Mouse (Mus musculus) heart, adult 2 months (tissue): ENCODE data around the gene Intu. TPM values are rescaled to one million over a fixed set of nuclear protein-coding genes. Genes with fewer than 3 reads are reported as not detected.

Source experiments
- DNase-seq, 2 experiments: peaks; one replicate each; pipeline ENCODE4 v3.0.0; 2021
- H3K27ac ChIP-seq: fragments of 200-600 bp; 2 replicates; pipeline ENCODE4 v1.8.1; 2022
- H3K27me3 ChIP-seq: fragments of 200-500 bp; 2 replicates; pipeline ENCODE4 v1.6.1; 2012; ENCODE audit warnings: mild to moderate bottlenecking, low read length, inconsistent platforms, mixed read lengths; ENCODE audit not compliant: control insufficient read depth, insufficient read depth
- H3K36me3 ChIP-seq: fragments of 200-500 bp; 2 replicates; pipeline ENCODE4 v1.6.1; 2012; ENCODE audit warnings: low read length, inconsistent platforms; ENCODE audit not compliant: control insufficient read depth, insufficient read depth
- H3K4me1 ChIP-seq: fragments of 200-500 bp; 2 replicates; pipeline ENCODE4 v1.6.1; 2011; ENCODE audit warnings: low read length; ENCODE audit not compliant: control insufficient read depth, insufficient read depth
- H3K4me3 ChIP-seq: fragments of 200-600 bp; 2 replicates; pipeline ENCODE4 v1.8.1; 2022
- H3K79me2 ChIP-seq: fragments of 200-500 bp; replicated peaks from 2 replicates; pipeline ENCODE4 v1.6.1; 2012; ENCODE audit warnings: mild to moderate bottlenecking, inconsistent platforms, low read length, moderate library complexity, mixed read lengths; ENCODE audit not compliant: control insufficient read depth, insufficient read depth
- H3K9ac ChIP-seq: fragments of 200-500 bp; 2 replicates; pipeline ENCODE4 v1.6.1; 2012; ENCODE audit warnings: low read depth, mild to moderate bottlenecking, control low read depth, inconsistent platforms, low read length, mixed read lengths
- CTCF ChIP-seq: fragments of 200-600 bp; IDR thresholded peaks from 2 replicates; pipeline ENCODE4 v1.8.1; 2022; ENCODE audit warnings: antibody characterized with exemption, mild to moderate bottlenecking, moderate library complexity
- EP300 ChIP-seq: fragments of 200-500 bp; IDR thresholded peaks from 2 replicates; pipeline ENCODE4 v1.6.1; 2011; ENCODE audit warnings: low read depth, low read length, control low read depth; ENCODE audit not compliant: insufficient read depth
- POLR2A ChIP-seq: fragments of 200-500 bp; IDR thresholded peaks from 2 replicates; pipeline ENCODE4 v1.6.1; 2011; ENCODE audit warnings: mild to moderate bottlenecking, low read depth, low read length, control low read depth; ENCODE audit not compliant: insufficient read depth
- WGBS: fragments of 180-500 bp; shearing (Covaris S2); methylation state at CpG from one replicate; pipeline ENCODE4 v1.1.7; 2018; 5-methylcytosine and 5-hydroxymethylcytosine counted together
- intact Hi-C: fragments of 180-260 bp; cut with DNase I; formaldehyde crosslinking; loops from one replicate; pipeline ENCODE4 v1.15.1; 2025
- polyA plus RNA-seq: library from polyadenylated mRNA; depleted of rRNA; stranded (reverse); fragments of >200 nt; gene quantifications from 2 replicates; pipeline ENCODE4 v1.2.3, GENCODE M21; 2012
- total RNA-seq, 2 experiments: library from RNA; stranded (reverse); gene quantifications; 2 replicates each; pipeline ENCODE4 v1.2.3; 2021

The Intu gene
- total and polyA plus RNA-seq, 3 experiments: 9.6 to 17.1 (median 13.7) TPM

DNA sequence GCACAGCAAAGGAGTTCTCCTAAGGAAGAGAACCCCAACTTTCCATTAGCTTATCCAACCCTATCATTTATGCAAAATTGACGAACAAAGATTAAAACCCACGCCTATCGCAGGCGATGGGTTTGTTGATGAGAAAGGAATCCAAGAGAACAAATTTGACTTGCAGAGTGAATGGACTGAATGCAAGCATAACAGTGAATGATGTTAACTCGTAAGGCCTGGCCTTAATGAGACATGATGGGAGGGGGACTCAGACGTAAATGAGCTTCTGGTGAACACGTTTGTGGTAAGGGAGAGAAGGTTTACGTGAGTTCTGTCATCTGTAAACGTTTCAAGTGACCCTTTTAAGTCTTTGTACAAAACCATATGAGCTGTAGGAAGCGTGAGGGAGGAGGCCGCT is 1.2 kb downstream of the Intu start:
- peak overlapping the region; percentile 64 for H3K27ac ChIP-seq
- peak overlapping the region; percentile 72 for H3K9ac ChIP-seq
- no peaks in the 10 kb centered on the region; the same call in 1 of the 2 replicates for H3K79me2 ChIP-seq
- TF ChIP-seq EP300 (no peak), CTCF (no peak), POLR2A (no peak)
- intact Hi-C loops: no loop called here
- H3K4me3 ChIP-seq: peak overlapping the region; percentile 53
- H3K27me3 ChIP-seq: peaks cover 1% of the 10 kb centered on the region; the same call in 1 of the 2 replicates
- no peaks in the 10 kb centered on the region for H3K36me3 ChIP-seq
- DNase-seq: no peak
- H3K4me1 ChIP-seq: peaks cover 2% of the 10 kb centered on the region
- WGBS: 36% methylated on average over 11 of the region's 11 CpGs

- TF ChIP-seq POLR2A: no peak
- TF ChIP-seq EP300: no peak
- TF ChIP-seq CTCF: no peak
Measured at GRCm38 (mm10) chr3:40534141-40534540, 3.1 kb downstream of the Intu start.

GRCm38 (mm10) chr3:40540567-40541554 is 9.8 kb downstream of the Intu start:
- TF ChIP-seq CTCF: peak; percentile 48
- TF ChIP-seq POLR2A: peak; percentile 30; the same call in 1 of the 2 replicates
- TF ChIP-seq EP300: no peak
- Histone ChIP-seq H3K9ac (peak overlapping the region; percentile 85), H3K79me2 (peaks cover 1% of the 10 kb centered on the region; the same call in 1 of the 2 replicates), H3K27ac (peak overlapping the region; percentile 65), H3K27me3 (no peaks in the 10 kb centered on the region), H3K4me1 (no peaks in the 10 kb centered on the region; the same call in 1 of the 2 replicates), H3K36me3 (peaks cover 2% of the 10 kb centered on the region), H3K4me3 (peak overlapping the region; percentile 70)
- 4% methylated on average over 44 of the region's 45 CpGs for WGBS
- intact Hi-C loops: no loop called here
- peak; percentile 90 to 94 for DNase-seq

More at GRCm38 (mm10) chr3:40534141-40534540, 3.1 kb downstream of the Intu start:
- H3K4me1 ChIP-seq: peaks cover 2% of the 10 kb centered on the region
- H3K27me3 ChIP-seq: peaks cover 1% of the 10 kb centered on the region; the same call in 1 of the 2 replicates
- no peak overlapping the region for H3K4me3 ChIP-seq
- H3K27ac ChIP-seq: peak overlapping the region; percentile 64
- 41% methylated on average over 4 of the region's 4 CpGs for WGBS
- intact Hi-C loops: no loop called here
- peaks cover 1% of the 10 kb centered on the region; the same call in 1 of the 2 replicates for H3K79me2 ChIP-seq
- H3K36me3 ChIP-seq: no peaks in the 10 kb centered on the region
- DNase-seq: no peak
- peak overlapping the region; percentile 51; the same call in 1 of the 2 replicates for H3K9ac ChIP-seq

DNA sequence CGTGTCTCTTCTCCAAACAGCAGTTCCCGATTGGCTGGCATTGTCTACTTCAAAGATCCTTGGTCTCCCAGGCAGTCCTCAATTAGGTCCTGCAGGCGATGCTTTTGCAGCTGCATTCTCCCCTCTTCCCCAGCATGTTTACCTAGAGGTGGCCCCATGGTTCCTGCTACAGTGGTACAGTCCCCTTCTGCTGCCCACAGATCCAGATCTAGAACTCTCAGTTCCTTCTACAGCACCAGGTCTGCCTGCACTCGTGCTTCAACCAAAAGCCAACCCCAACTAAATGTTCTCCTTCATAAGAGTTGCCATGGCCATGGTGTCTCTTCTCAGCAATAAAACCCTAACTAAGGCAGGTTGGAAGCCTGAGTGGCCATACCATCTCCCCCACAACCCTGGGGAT is 15.5 kb downstream of the Intu start:
- TF ChIP-seq CTCF (no peak), EP300 (no peak), POLR2A (no peak)
- no peak overlapping the region for H3K4me3 ChIP-seq
- intact Hi-C loops: no loop called here
- peaks cover 2% of the 10 kb centered on the region for H3K36me3 ChIP-seq
- no peak for DNase-seq
- no peak overlapping the region for H3K9ac ChIP-seq
- no peaks in the 10 kb centered on the region; the same call in 1 of the 2 replicates for H3K4me1 ChIP-seq
- no peak overlapping the region for H3K27ac ChIP-seq
- H3K79me2 ChIP-seq: no peaks in the 10 kb centered on the region; the same call in 1 of the 2 replicates
- no peaks in the 10 kb centered on the region for H3K27me3 ChIP-seq
- 88% methylated on average over 4 of the region's 4 CpGs for WGBS

DNA sequence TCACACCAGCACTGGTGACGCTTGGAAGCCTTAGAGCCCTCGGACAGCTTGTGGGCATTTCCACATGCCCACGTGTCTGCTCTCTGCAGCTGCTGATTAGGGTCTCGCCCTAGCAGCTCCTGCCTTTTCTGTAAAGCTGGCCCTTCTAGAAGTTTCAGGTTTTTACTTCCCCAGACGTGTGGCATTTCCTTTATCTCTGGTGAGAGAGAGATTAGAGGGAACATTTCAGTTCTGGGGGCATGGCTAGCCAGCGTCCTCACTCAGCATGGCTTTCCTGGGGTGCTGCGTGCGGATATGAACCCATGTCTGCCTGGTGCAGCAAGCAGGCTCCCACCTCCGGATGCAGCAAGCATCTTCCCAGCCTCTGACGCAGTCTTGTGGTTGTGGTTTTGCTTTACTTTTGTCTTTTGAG is 121.9 kb downstream of the Intu start:
- intact Hi-C loops: no loop called here
- no peak overlapping the region for H3K27ac ChIP-seq
- WGBS: 55% methylated on average over 10 of the region's 10 CpGs
- H3K27me3 ChIP-seq: no peaks in the 10 kb centered on the region
- H3K79me2 ChIP-seq: no peaks in the 10 kb centered on the region
- DNase-seq: no peak
- H3K4me1 ChIP-seq: peaks cover 3% of the 10 kb centered on the region; the same call in 1 of the 2 replicates
- no peaks in the 10 kb centered on the region for H3K36me3 ChIP-seq
- TF ChIP-seq CTCF: no peak
- TF ChIP-seq EP300: no peak
- no peak for TF ChIP-seq POLR2A
- no peak overlapping the region for H3K4me3 ChIP-seq
- H3K9ac ChIP-seq: no peak overlapping the region

DNA sequence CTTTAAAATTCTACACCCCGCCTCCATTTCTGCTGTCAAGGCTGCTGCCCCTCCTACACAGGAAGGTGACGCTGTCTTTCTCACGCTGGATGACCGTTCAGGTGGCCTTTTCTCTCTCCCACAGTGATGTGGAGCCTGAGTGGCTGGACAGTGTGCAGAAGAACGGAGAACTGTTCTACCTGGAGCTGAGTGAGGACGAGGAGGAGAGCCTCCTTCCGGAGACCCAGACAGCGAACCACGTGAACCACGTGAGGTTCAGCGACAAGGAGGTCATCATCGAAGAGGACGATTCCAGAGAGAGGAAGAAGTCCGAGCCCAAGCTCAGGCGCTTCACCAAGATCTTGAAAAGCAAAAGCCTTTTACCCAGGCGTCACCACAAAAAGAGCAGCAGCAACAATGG is 122.5 kb downstream of the Intu start:
- Histone ChIP-seq H3K27ac (no peak overlapping the region), H3K36me3 (no peaks in the 10 kb centered on the region), H3K9ac (no peak overlapping the region), H3K27me3 (no peaks in the 10 kb centered on the region), H3K4me3 (no peak overlapping the region), H3K4me1 (peaks cover 3% of the 10 kb centered on the region; the same call in 1 of the 2 replicates), H3K79me2 (no peaks in the 10 kb centered on the region)
- WGBS: 93% methylated on average over 16 of the region's 16 CpGs
- intact Hi-C loops: no loop called here
- TF ChIP-seq POLR2A: no peak
- no peak for TF ChIP-seq EP300
- TF ChIP-seq CTCF: no peak
- no peak for DNase-seq
